Mouse (Mus musculus) MEL (cell line): Measurements from ENCODE around the gene Tnfaip6. TPM values are rescaled to one million over a fixed set of nuclear protein-coding genes. Genes with fewer than 3 reads are reported as not detected.

Experiments
- DNase-seq: peaks from one replicate; pipeline ENCODE4 v3.0.0; 2011; ENCODE audit warnings: low read depth, low spot score
- H3K27ac ChIP-seq: 2 replicates; pipeline ENCODE4 v1.5.1; 2012; ENCODE audit warnings: low read depth, mild to moderate bottlenecking, control low read depth, low read length, moderate library complexity; ENCODE audit not compliant: control insufficient read depth
- H3K27me3 ChIP-seq, 2 experiments: fragments of 150-350 bp in 1 of 2; sonication (generic) in 1 of 2; 2 replicates each; pipeline ENCODE4 v1.6.1; 2012; ENCODE audit warnings: low read length in 2 of 2, mild to moderate bottlenecking in 2 of 2, improper control_type of control experiment in 1 of 2, moderate library complexity in 1 of 2; ENCODE audit not compliant: insufficient read depth in 2 of 2, control insufficient read depth in 1 of 2
- H3K36me3 ChIP-seq, 2 experiments: 2 replicates each; pipeline ENCODE4 v1.6.1; 2012 to 2014; ENCODE audit warnings: low read length in 2 of 2, improper control_type of control experiment in 1 of 2, inconsistent platforms in 1 of 2, mild to moderate bottlenecking in 1 of 2; ENCODE audit not compliant: insufficient read depth in 2 of 2, control insufficient read depth in 1 of 2
- H3K4me1 ChIP-seq, 2 experiments: fragments of 150-350 bp in 1 of 2; sonication (generic) in 1 of 2; 2 replicates each; pipeline ENCODE4 v1.6.1; 2012; ENCODE audit warnings: low read length in 2 of 2, improper control_type of control experiment in 1 of 2, mild to moderate bottlenecking in 1 of 2; ENCODE audit not compliant: insufficient read depth in 2 of 2, control insufficient read depth in 1 of 2
- H3K4me3 ChIP-seq, 2 experiments: fragments of 150-350 bp in 1 of 2; sonication (generic) in 1 of 2; 2 replicates each; pipeline ENCODE4 v1.5.1; 2012; ENCODE audit warnings: low read depth in 2 of 2, low read length in 2 of 2, mild to moderate bottlenecking in 2 of 2, moderate library complexity in 2 of 2, control low read depth in 1 of 2, improper control_type of control experiment in 1 of 2; ENCODE audit not compliant: control insufficient read depth in 1 of 2, insufficient read depth in 1 of 2
- H3K79me2 ChIP-seq: 2 replicates; pipeline ENCODE4 v1.6.1; 2012; ENCODE audit warnings: mild to moderate bottlenecking, low read length, moderate library complexity; ENCODE audit not compliant: control insufficient read depth, poor library complexity, insufficient read depth
- H3K9ac ChIP-seq: 2 replicates; pipeline ENCODE4 v1.6.1; 2012; ENCODE audit warnings: low read depth, mild to moderate bottlenecking, control low read depth, low read length, moderate library complexity; ENCODE audit not compliant: control insufficient read depth, poor library complexity, severe bottlenecking
- H3K9me3 ChIP-seq: fragments of 150-350 bp; sonication (generic); replicated peaks from 2 replicates; pipeline ENCODE4 v1.6.1; 2012; ENCODE audit warnings: mild to moderate bottlenecking, low read length, improper control_type of control experiment, moderate library complexity; ENCODE audit not compliant: insufficient read depth
- BHLHE40 ChIP-seq: IDR thresholded peaks from 2 replicates; pipeline ENCODE4 v1.6.1; 2012; ENCODE audit warnings: low read depth, mild to moderate bottlenecking, inconsistent platforms, low read length, improper control_type of control experiment, borderline replicate concordance
- CHD1 ChIP-seq: IDR thresholded peaks from 2 replicates; pipeline ENCODE4 v1.6.1; 2012; ENCODE audit warnings: low read depth, mild to moderate bottlenecking, inconsistent platforms, low read length, improper control_type of control experiment
- CHD2 ChIP-seq: IDR thresholded peaks from 2 replicates; pipeline ENCODE4 v1.6.1; 2011; ENCODE audit warnings: low read length, improper control_type of control experiment
- CTCF ChIP-seq, 3 experiments: IDR thresholded peaks in 2 of 3; conservative IDR thresholded peaks in 1 of 3; 2 replicates each; pipeline ENCODE4 v1.5.1; 2011 to 2012; ENCODE audit warnings: low read length in 3 of 3, low read depth in 2 of 3, mild to moderate bottlenecking in 2 of 3, improper control_type of control experiment in 1 of 3, inconsistent platforms in 1 of 3, mixed read lengths in 1 of 3, moderate library complexity in 1 of 3; ENCODE audit not compliant: control insufficient read depth in 1 of 3, insufficient read depth in 1 of 3, poor library complexity in 1 of 3, severe bottlenecking in 1 of 3
- EP300 ChIP-seq, 2 experiments: IDR thresholded peaks; 2 replicates each; pipeline ENCODE4 v1.6.1; 2011; ENCODE audit warnings: improper control_type of control experiment in 2 of 2, low read length in 2 of 2, low read depth in 1 of 2, mild to moderate bottlenecking in 1 of 2
- ETS1 ChIP-seq: IDR thresholded peaks from 2 replicates; pipeline ENCODE4 v1.6.1; 2012; ENCODE audit warnings: low read depth, mild to moderate bottlenecking, inconsistent platforms, low read length, improper control_type of control experiment, moderate library complexity
- GABPA ChIP-seq: IDR thresholded peaks from 2 replicates; pipeline ENCODE4 v1.6.1; 2012; ENCODE audit warnings: low read depth, mild to moderate bottlenecking, inconsistent platforms, low read length, improper control_type of control experiment, moderate library complexity
- GATA1 ChIP-seq: IDR thresholded peaks from 2 replicates; pipeline ENCODE4 v1.6.1; 2011; ENCODE audit warnings: low read depth, low read length, improper control_type of control experiment
- HCFC1 ChIP-seq: IDR thresholded peaks from 2 replicates; pipeline ENCODE4 v1.6.1; 2012; ENCODE audit warnings: low read depth, mild to moderate bottlenecking, inconsistent platforms, low read length, improper control_type of control experiment, moderate library complexity
- KAT2A ChIP-seq: conservative IDR thresholded peaks from 2 replicates; pipeline ENCODE4 v1.6.1; 2012; ENCODE audit warnings: low read depth, low read length, improper control_type of control experiment, inconsistent platforms
- MAFK ChIP-seq: IDR thresholded peaks from 2 replicates; pipeline ENCODE4 v1.6.1; 2011; ENCODE audit warnings: low read depth, mild to moderate bottlenecking, low read length, improper control_type of control experiment, borderline replicate concordance
- MAX ChIP-seq: IDR thresholded peaks from 2 replicates; pipeline ENCODE4 v1.6.1; 2011; ENCODE audit warnings: low read length, improper control_type of control experiment
- MAZ ChIP-seq: IDR thresholded peaks from 2 replicates; pipeline ENCODE4 v1.6.1; 2012; ENCODE audit warnings: low read depth, mild to moderate bottlenecking, inconsistent platforms, low read length, improper control_type of control experiment
- MEF2A ChIP-seq: IDR thresholded peaks from 2 replicates; pipeline ENCODE4 v1.6.1; 2014; ENCODE audit warnings: low read depth, mild to moderate bottlenecking, inconsistent platforms, low read length, improper control_type of control experiment; ENCODE audit not compliant: poor library complexity, insufficient replicate concordance, severe bottlenecking; ENCODE audit errors: extremely low read depth
- MXI1 ChIP-seq: IDR thresholded peaks from 2 replicates; pipeline ENCODE4 v1.6.1; 2011; ENCODE audit warnings: mild to moderate bottlenecking, low read depth, low read length, improper control_type of control experiment
- MYB ChIP-seq: IDR thresholded peaks from 2 replicates; pipeline ENCODE4 v1.6.1; 2011; ENCODE audit warnings: mild to moderate bottlenecking, low read depth, low read length, improper control_type of control experiment
- POLR2A ChIP-seq, 2 experiments: IDR thresholded peaks; 2 replicates each; pipeline ENCODE4 v1.6.1; 2011 to 2012; ENCODE audit warnings: low read length in 2 of 2, mild to moderate bottlenecking in 2 of 2, control low read depth in 1 of 2, improper control_type of control experiment in 1 of 2, low read depth in 1 of 2, moderate library complexity in 1 of 2; ENCODE audit not compliant: control insufficient read depth in 1 of 2, insufficient read depth in 1 of 2, poor library complexity in 1 of 2
- POLR2AphosphoS2 ChIP-seq: IDR thresholded peaks from 2 replicates; pipeline ENCODE4 v1.6.1; 2011; ENCODE audit warnings: low read length, improper control_type of control experiment
- POLR2AphosphoS5 ChIP-seq: IDR thresholded peaks from 2 replicates; pipeline ENCODE4 v1.6.1; 2012; ENCODE audit warnings: low read depth, borderline replicate concordance, mild to moderate bottlenecking, inconsistent platforms, low read length, moderate library complexity, mixed read lengths
- RCOR1 ChIP-seq: IDR thresholded peaks from 2 replicates; pipeline ENCODE4 v1.6.1; 2012; ENCODE audit warnings: low read depth, mild to moderate bottlenecking, inconsistent platforms, low read length, improper control_type of control experiment
- SIN3A ChIP-seq: IDR thresholded peaks from 2 replicates; pipeline ENCODE4 v1.6.1; 2012; ENCODE audit warnings: low read length, improper control_type of control experiment, inconsistent platforms
- TBP ChIP-seq: IDR thresholded peaks from 2 replicates; pipeline ENCODE4 v1.8.0; 2011; ENCODE audit warnings: low read depth, low read length, improper control_type of control experiment
- USF2 ChIP-seq, 2 experiments: IDR thresholded peaks; 2 replicates each; pipeline ENCODE4 v1.6.1; 2011 to 2012; ENCODE audit warnings: improper control_type of control experiment in 2 of 2, low read length in 2 of 2, borderline replicate concordance in 1 of 2, inconsistent platforms in 1 of 2, low read depth in 1 of 2, mild to moderate bottlenecking in 1 of 2; ENCODE audit not compliant: insufficient read depth in 1 of 2
- ZC3H11A ChIP-seq: IDR thresholded peaks from 2 replicates; pipeline ENCODE4 v1.6.1; 2012; ENCODE audit warnings: low read depth, mild to moderate bottlenecking, inconsistent platforms, low read length, improper control_type of control experiment
- ZMIZ1 ChIP-seq: IDR thresholded peaks from 2 replicates; pipeline ENCODE4 v1.6.1; 2012; ENCODE audit warnings: low read depth, mild to moderate bottlenecking, inconsistent platforms, low read length, improper control_type of control experiment, moderate library complexity
- ZNF384 ChIP-seq: IDR thresholded peaks from 2 replicates; pipeline ENCODE4 v1.6.1; 2012; ENCODE audit warnings: low read depth, mild to moderate bottlenecking, inconsistent platforms, low read length, improper control_type of control experiment
- polyA plus RNA-seq, 2 experiments: library from polyadenylated mRNA; stranded (reverse) in 1 of 2; unstranded in 1 of 2; fragments of >175 nt in 1 of 2; fragments of >200 nt in 1 of 2; gene quantifications; 2 replicates each; pipeline versions ENCODE4 v1.2.1 to v1.2.4; 2012; ENCODE audit warnings: low replicate concordance in 2 of 2, low read depth in 1 of 2; ENCODE audit not compliant: insufficient read length in 2 of 2, insufficient read depth in 1 of 2, missing spikeins in 1 of 2
- total RNA-seq: library from RNA; depleted of rRNA; stranded (reverse); fragments of 300-350 nt; gene quantifications from 2 replicates; pipeline ENCODE4 v1.2.3, GENCODE M21; 2012

Gene Tnfaip6
- total and polyA plus RNA-seq, 3 experiments, result not detected

DNA sequence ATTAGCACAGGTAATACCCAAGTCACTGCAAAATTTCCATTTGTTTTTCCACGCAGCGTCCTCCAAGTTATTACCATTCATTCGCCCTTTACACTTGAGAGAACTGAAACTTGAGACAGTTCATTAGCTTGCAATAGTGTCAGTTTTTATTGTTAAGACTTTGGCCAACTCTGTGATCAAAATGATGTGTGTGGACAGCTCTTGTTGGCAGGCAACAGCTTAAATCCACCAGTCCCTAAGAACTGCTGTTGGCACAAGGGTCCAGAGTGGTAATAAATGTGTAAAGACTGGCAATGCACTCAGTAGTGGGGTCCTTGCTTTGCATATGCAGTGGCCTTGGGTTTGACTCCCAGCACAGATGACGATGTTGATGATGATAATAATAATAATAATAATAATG is 14.5 kb downstream of the Tnfaip6 start:
- TF ChIP-seq CHD1, result no peak
- no peak for TF ChIP-seq SIN3A
- TF ChIP-seq ZMIZ1, result no peak
- no peak for TF ChIP-seq EP300 (IDR thresholded peaks at IDR 0.05; ENCODE audit: low read depth in 1 of 2, low read length in 2 of 2)
- TF ChIP-seq GATA1, result no peak
- no peak for TF ChIP-seq ZNF384
- TF ChIP-seq GABPA, result no peak
- TF ChIP-seq ETS1, result no peak
- no peak for TF ChIP-seq MAZ
- no peak for TF ChIP-seq ZC3H11A
- no peak for TF ChIP-seq BHLHE40
- no peak for TF ChIP-seq MEF2A
- H3K4me1 ChIP-seq, result no peaks in the 10 kb centered on the region
- no peaks in the 10 kb centered on the region for H3K9me3 ChIP-seq
- H3K9ac ChIP-seq, result no peak overlapping the region
- H3K36me3 ChIP-seq, result no peaks in the 10 kb centered on the region; a peak in 1 of 4 replicates
- no peak overlapping the region for H3K27ac ChIP-seq
- no peak for DNase-seq
- H3K79me2 ChIP-seq, result no peaks in the 10 kb centered on the region
- no peak overlapping the region for H3K4me3 ChIP-seq
- peaks cover 0 to 3% of the 10 kb centered on the region in 2 experiments; a peak in 3 of 4 replicates for H3K27me3 ChIP-seq

DNA sequence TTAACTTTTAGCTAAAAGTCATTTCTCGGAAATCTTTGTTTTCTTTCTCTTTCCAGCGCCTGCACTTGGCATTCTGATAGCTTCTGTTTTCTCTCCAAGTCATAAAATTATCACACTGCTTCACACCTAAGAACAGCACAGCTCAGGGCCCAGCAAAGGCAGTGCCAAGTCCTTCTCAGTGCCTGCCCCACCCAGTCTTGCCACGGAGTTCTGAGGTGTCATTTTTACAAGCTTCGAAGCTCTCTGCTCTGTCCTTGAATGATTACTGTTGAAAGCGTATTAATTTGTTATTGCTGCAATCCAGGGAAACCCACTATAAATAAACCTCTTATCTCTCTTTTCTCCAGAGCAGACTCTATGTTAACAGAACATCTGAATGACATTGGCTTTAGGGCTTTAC is 15.7 kb downstream of the Tnfaip6 start:
- Histone ChIP-seq H3K4me3 (no peak overlapping the region), H3K9ac (no peak overlapping the region), H3K4me1 (no peaks in the 10 kb centered on the region), H3K9me3 (no peaks in the 10 kb centered on the region), H3K36me3 (no peaks in the 10 kb centered on the region; a peak in 1 of 4 replicates), H3K27me3 (peaks cover 0 to 1% of the 10 kb centered on the region in 2 experiments), H3K27ac (no peak overlapping the region), H3K79me2 (no peaks in the 10 kb centered on the region)
- DNase-seq, result peak; percentile 11
- TF ChIP-seq KAT2A, result no peak
- TF ChIP-seq CHD2, result no peak
- TF ChIP-seq MAX, result no peak
- no peak for TF ChIP-seq MAFK
- TF ChIP-seq USF2 (IDR thresholded peaks at IDR 0.05; ENCODE audit: borderline replicate concordance in 1 of 2, insufficient read depth in 1 of 2, low read depth in 1 of 2, low read length in 2 of 2), result no peak
- TF ChIP-seq POLR2AphosphoS5, result no peak
- TF ChIP-seq HCFC1, result no peak
- no peak for TF ChIP-seq CTCF (IDR thresholded peaks at IDR 0.05 in 2 of 3, conservative IDR thresholded peaks at IDR 0.05 in 1 of 3; ENCODE audit: control insufficient read depth in 1 of 3, insufficient read depth in 1 of 3, low read depth in 2 of 3, low read length in 3 of 3, poor library complexity in 1 of 3, severe bottlenecking in 1 of 3)
- TF ChIP-seq MYB, result no peak
- no peak for TF ChIP-seq POLR2A (IDR thresholded peaks at IDR 0.05; ENCODE audit: control insufficient read depth in 1 of 2, insufficient read depth in 1 of 2, low read depth in 1 of 2, low read length in 2 of 2, poor library complexity in 1 of 2)
- no peak for TF ChIP-seq ZMIZ1
- TF ChIP-seq TBP, result no peak
- TF ChIP-seq POLR2AphosphoS2, result no peak
- no peak for TF ChIP-seq MXI1
- no peak for TF ChIP-seq RCOR1
